Mouse (Mus musculus) retina, adult 2 months (tissue): ENCODE measurements around the gene Gm28635.
A peak's percentile ranks its signal among the peaks of the same experiment; 100 is the strongest.
"Not testable (repeated sequence)": the region's sequence is repeated elsewhere in the genome, so short reads cannot be mapped to it uniquely, and the experiment has no call there.

Source experiments
- DNase-seq: peaks from one replicate; pipeline ENCODE4 v3.0.0-alpha.2; 2012; ENCODE audit warnings: low read depth, low spot score

The Gm28635 gene

DNA sequence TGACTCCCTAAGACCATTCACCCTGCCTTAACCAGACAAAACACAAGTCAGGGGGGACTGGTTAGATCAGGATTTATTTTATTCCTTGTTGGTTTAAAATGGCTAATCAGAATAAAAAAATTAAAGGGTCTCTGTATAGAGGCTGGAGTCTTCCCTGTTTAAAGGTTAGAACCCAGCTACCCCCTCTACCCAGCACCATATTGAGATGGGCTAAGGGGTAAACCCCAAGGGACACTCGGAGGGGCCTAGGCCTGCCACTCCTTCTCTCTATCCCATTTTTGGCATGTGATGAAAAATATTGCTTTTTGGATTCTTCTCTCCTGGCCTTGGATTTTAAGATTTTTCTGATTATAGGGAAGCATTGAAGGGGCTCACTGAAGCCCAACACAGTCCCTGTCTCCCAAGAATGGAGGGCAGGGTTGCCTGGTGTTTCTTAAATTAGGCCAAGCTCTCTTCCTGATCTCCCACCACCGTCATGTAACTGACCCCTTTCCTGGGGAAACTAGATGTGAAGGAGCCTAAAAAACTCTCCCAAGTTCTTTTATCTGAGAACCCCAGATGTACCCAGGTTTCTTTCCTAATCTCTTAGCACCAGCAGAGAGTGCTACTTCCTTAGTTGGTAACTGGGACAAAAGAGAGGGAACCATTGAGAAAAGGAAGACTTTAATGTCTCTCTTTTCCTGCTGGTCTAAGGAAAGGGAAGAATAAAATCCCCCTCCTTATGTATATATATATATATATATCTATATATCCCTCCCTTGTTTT, 10.4 kb upstream of the Gm28635 start:
- DNase-seq: no peak

DNA sequence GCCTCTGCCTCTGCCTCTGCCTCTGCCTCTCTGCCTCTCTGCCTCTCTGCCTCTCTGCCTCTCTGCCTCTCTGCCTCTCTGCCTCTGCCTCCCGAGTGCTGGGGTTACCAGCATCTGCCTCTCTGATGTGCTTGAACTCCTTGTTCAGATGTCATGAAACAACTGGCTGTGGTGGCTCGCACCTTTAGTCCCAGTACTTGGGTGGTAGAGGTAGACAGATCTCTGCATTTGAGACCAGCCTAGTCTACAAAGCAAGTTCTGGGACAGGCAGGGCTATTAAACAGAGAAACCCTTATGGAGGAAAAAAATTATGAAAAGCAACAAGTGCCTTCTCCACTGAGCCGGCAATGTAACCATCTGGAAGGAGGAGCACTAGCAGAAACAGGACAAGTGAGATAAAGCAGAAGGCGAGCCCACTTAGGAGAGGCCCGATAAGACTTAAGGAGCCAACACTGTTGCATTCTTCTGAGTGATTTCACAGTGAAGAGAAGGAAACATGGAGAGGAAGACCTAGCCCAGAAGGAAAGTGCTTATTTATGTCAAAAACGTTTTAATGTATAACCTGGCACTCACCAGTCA, 4.9 kb upstream of the Gm28635 start:
- DNase-seq: no peak

- DNase-seq: no peak
These were observed 1.2 kb upstream of the Gm28635 start, which contains the start of gene Tmx2 for GRCm38 (mm10) chr2:84679016-84679415. Gene Tmx2 (minus strand): TSS chr2:84679140.

GRCm38 (mm10) chr2:84677270-84677967, 422 bp downstream of the Gm28635 start:
- DNase-seq: no peak

DNA sequence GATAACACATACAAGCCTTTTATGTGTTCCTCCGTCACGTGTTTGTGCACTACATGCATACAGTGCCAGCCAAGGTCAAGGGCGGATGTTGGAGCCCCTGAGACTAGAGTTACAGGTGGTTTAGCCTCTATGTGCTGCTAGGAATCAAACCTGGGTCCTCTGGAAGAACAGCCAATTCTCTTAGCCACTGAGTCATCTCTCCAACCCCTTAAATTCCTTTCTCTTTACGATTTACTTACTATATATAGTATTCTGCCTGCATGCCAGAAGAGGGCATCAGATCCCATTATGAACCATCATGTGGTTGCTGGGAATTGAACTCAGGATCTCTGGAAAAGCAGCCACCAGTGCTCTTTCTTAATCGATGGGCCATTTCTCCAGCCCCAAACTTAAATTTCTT, 6.3 kb downstream of the Gm28635 start:
- DNase-seq: not testable (repeated sequence)

GRCm38 (mm10) chr2:84670569-84670933, 7.3 kb downstream of the Gm28635 start, which contains the start of gene Selenoh:
Gene Selenoh (minus strand): TSS chr2:84670770.
- DNase-seq: peak; percentile 60

- no peak for DNase-seq
These were observed 7.8 kb downstream of the Gm28635 start for GRCm38 (mm10) chr2:84669828-84670568.

- no peak for DNase-seq
These were observed 11.8 kb downstream of the Gm28635 start for GRCm38 (mm10) chr2:84666081-84666480.

DNA sequence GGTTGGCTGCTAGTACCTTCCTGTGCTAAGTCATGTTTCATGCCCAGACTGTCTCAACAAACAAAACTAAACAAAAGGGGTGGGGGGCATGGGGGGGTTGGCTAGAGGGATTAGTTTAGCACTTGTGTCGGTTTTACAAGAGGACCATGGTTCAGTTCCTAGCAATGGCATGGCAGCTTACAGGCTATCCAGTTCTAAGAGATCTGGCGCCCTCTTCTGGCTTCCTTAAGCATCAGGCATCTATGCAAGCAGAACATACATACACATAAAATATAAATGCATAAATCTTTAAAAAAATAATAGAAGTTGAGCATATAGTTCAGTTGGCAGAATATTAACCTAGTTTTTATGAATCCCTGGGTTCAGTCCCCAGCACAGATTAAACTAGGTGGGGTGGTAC, 15.0 kb downstream of the Gm28635 start:
- no peak for DNase-seq

GRCm38 (mm10) chr2:84660253-84660652, 17.6 kb downstream of the Gm28635 start:
- no peak for DNase-seq

DNA sequence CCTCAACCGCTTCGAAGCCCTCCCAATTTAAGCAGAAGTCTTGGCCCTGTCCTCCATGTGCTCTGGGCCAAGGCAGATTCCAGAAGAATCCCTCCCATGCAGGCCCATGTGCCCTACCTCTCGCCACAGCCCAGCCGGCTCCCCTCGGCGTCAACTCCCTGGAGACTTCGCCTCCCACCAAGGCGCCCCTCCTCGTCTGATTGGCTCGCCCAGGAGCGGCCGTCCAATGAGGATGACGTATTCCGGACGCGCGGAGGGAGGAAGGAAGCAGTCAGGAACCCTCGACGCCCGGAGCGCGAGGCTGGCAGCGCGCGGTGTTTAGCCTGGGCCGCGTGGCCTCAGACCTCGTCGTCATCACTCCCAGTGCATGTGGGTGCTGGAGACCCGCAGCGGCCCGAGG, 19.0 kb downstream of the Gm28635 start, which contains the start of gene Btbd18:
Btbd18 (plus strand) TSS at position 274 of the 400 bp plus-strand sequence.
- no peak for DNase-seq

GRCm38 (mm10) chr2:84655864-84656263, 22.0 kb downstream of the Gm28635 start:
- DNase-seq: no peak

- DNase-seq: no peak
These were observed 24.5 kb downstream of the Gm28635 start for GRCm38 (mm10) chr2:84653354-84653753.

DNA sequence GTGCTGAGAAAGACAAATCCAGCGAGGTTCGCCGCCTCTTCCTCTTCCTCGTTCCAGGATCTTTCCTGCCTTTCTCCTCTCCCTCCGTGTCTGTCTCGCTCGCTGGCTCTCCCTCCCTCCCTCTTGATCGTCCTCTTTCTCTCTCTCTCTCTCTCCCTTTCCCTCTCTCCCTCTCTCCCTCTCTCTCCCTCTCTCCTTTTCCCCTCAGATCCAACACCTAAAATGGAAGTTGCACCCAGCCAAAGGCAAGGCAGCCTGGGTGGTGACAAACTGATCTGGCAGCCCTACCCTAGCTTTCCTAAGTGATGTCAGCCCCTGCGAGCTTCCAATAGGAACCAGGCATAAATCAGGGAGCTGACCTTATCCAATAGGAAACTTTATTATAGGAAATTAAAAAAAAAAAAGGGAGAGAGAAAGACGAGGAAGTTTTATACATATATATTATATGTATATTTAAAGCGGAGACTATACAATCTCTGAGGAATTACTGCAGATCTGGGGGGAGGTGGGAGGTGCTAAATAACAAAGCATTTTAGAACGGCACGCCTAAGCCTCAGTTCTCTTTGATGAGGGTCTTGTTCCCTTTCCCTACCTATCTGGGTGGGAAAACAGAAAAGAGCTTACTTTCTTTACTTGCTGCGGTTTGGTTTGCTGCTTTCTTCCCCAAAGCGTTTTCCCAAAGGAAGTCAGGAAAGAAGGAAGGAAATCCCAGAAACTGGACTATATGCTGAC, 27.2 kb downstream of the Gm28635 start, which contains the start of gene Ctnnd1:
Ctnnd1 (minus strand) TSS at position 302 of the 732 bp plus-strand sequence.
- peak; percentile 75 for DNase-seq

DNA sequence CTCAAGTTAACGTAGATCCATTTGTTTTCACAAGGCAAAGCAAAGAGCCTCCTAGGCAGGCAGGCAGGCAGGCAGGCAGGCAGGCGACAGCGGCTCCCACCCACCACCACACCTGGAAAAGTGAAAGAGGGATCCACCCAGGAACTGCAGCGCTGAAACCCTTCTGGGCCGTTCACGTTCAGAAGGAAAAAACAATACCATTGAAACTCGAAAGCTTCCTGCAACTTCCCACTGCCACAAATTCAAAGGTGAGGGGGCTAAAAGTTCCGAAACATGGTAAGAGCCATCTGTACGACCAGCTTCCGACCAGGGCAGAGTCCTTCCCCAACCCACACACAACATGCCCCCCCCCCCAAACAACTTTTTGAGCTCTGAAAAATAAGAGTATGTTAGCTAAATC, 28.2 kb downstream of the Gm28635 start:
- DNase-seq: no peak

GRCm38 (mm10) chr2:84648369-84648768, 29.5 kb downstream of the Gm28635 start:
- DNase-seq: no peak

DNA sequence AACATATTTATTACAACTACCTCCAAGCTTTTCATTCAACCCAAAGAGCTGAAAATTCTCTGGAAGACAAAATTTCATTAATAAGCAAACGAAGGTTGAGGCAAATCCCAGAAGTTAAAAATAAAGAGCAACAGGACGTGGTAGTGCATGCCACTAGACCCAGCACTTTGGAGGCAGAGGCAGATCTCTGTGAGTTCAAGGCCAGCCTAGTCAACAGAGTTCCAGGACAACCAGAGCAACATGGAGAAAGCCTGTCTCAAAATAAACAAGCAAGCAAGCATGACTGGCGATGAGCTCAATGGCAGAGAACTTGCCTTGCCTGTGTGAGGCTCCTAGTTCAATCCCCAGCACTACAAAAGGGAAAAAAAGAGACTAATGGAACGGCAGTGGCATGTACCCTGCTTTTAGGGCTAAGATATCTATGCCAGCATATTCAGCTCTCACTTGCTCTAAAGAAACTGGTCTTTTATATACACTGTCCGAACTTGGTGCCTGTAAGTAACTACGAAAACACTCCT, 30.7 kb downstream of the Gm28635 start:
- DNase-seq: no peak

DNA sequence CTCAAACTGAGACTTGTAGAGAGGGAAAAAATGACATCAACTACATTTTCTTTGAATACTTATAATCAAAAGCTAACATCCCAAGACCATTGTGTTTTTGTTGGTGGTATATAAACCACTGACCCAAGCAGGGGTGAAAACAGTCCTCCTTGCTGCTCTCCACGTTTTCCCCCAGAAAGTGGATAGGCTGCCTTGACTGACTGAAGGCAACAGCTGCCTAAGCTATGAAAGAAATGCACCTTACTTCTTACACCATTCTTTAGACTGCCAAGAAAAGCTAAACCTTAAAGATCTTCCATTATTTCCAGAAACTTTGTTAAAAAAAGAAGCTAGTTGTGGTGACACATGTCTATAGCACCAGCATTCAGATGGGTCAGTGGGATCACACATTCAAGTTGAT, 31.7 kb downstream of the Gm28635 start:
- DNase-seq: no peak

GRCm38 (mm10) chr2:84640833-84641232, 37.0 kb downstream of the Gm28635 start:
- no peak for DNase-seq

- DNase-seq: no peak
These were observed 39.2 kb downstream of the Gm28635 start for GRCm38 (mm10) chr2:84638428-84639220.
